Mouse (Mus musculus): ENCODE measurements around the gene Ppp1r21.

DNA sequence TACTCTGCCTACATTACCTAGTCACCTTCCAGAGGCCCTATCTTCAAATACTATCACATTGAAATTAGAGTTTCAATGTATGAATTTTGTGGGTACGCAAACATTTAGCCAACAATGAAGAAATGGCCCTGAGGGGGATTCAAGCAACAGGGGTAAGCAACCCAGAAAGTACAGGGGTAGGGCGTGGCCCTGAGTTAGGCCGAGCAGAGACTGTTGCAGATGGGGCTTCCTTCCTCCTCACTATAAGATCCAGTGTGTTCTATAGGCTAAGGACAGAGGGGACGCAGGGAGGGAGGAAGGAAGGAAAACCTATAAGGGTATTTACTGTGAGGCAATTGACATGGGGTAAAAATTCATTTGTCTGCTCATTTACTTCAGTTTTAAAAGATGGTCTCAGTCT is 94.5 kb downstream of the Ppp1r21 start:
- TF ChIP-seq CTCF (IDR thresholded peaks at IDR 0.05; ENCODE audit: low read depth) (no peak), EP300 (optimal IDR thresholded peaks at IDR 0.05) (no peak)
